Comparison of ENCODE assay signal across 1 mouse cellular context in the genomic region with DNA sequence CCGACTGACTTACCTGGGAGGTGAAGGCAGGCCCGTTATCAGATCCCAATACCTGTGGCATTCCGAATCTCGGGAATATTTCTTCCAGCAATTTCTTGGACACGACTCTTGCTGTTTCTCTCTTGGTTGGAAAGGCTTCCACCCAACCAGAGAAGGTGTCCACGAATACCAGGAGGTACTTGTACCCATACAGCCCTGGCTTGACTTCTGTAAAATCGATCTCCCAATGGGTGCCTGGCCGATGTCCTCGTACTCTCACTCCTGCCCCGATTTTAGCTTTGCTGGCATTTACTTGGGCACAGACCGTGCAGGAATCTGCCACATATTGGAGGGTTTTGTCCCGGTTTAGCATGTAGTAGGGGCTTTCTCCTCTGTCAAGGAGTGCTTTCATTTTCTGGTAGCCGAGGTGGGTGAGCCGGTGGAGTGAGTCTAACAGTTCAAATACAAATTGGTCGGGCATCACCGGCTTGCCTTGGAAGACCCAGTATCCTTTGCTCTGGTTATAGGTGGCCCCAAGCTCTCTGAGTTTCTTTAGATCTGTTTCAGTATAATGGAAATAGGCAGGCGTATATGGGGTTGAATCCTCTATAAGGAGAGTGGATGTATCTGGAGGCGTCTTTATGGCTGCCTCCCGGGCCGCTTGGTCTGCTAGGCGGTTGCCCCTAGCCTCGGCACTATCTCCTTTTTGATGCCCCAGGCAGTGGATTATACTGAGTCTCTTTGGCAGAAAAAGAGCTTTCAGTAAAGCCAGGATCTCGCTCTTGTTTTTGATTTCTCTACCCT.
TF ChIP-seq lines count a peak whose summit lies in the region.

No protein-coding gene starts in this region.

TF ChIP-seq in CH12.LX, 34 proteins besides CTCF, POLR2A, EP300 and RAD21 (continued from another document):
- TF ChIP-seq GABPA (IDR thresholded peaks at IDR 0.05; ENCODE audit: insufficient replicate concordance, low read depth, low read length) (no peak), BHLHE40 (IDR thresholded peaks at IDR 0.05; ENCODE audit: low read depth, low read length) (peak; percentile 5; the same call in 1 of the 2 replicates), SIN3A (IDR thresholded peaks at IDR 0.05; ENCODE audit: low read length) (peak; percentile 5; the same call in 1 of the 2 replicates), SMC3 (IDR thresholded peaks at IDR 0.05; ENCODE audit: low read depth, low read length) (peak; percentile 9; the same call in 1 of the 2 replicates), ZC3H11A (IDR thresholded peaks at IDR 0.05; ENCODE audit: low read depth, low read length) (no peak), MEF2A (IDR thresholded peaks at IDR 0.05; ENCODE audit: borderline replicate concordance, low read depth, low read length) (no peak), RCOR1 (conservative IDR thresholded peaks at IDR 0.05; ENCODE audit: low read depth, low read length) (peak; percentile 78), E2F4 (IDR thresholded peaks at IDR 0.05; ENCODE audit: insufficient replicate concordance, low read depth, low read length) (no peak), KAT2A (IDR thresholded peaks at IDR 0.05; ENCODE audit: insufficient replicate concordance, low read length) (no peak), NELFE (IDR thresholded peaks at IDR 0.05; ENCODE audit: low read depth, low read length) (no peak), ETS1 (conservative IDR thresholded peaks at IDR 0.05; ENCODE audit: low read depth, low read length) (0 out of 2 replicates have a peak, but pooled peaks have one; percentile 3), MXI1 (IDR thresholded peaks at IDR 0.05; ENCODE audit: low read depth, low read length) (no peak; the same call in none of the 2 replicates), ELF1 (IDR thresholded peaks at IDR 0.05; ENCODE audit: low read depth, low read length) (no peak), NRF1 (IDR thresholded peaks at IDR 0.05; ENCODE audit: low read depth, low read length) (no peak; the same call in 1 of the 2 replicates), JUN (IDR thresholded peaks at IDR 0.05; ENCODE audit: insufficient read depth, low read depth, low read length) (no peak), MAFK (IDR thresholded peaks at IDR 0.05; ENCODE audit: insufficient replicate concordance, low read length) (no peak), CHD1 (IDR thresholded peaks at IDR 0.05; ENCODE audit: low read depth, low read length) (no peak; the same call in 1 of the 2 replicates), PAX5 (IDR thresholded peaks at IDR 0.05; ENCODE audit: low read length) (no peak), MYC (IDR thresholded peaks at IDR 0.05; ENCODE audit: low read depth, low read length) (no peak), JUND (conservative IDR thresholded peaks at IDR 0.05; ENCODE audit: low read depth, low read length) (no peak), ZKSCAN1 (IDR thresholded peaks at IDR 0.05; ENCODE audit: borderline replicate concordance, low read depth, low read length) (no peak; the same call in 1 of the 2 replicates), USF2 (conservative IDR thresholded peaks at IDR 0.05; ENCODE audit: low read depth, low read length) (no peak; the same call in 1 of the 2 replicates), CHD2 (IDR thresholded peaks at IDR 0.05; ENCODE audit: low read length) (peak; percentile 61), ZMIZ1 (IDR thresholded peaks at IDR 0.05; ENCODE audit: low read depth, low read length) (no peak; the same call in none of the 2 replicates), POLR2AphosphoS2 (IDR thresholded peaks at IDR 0.05; ENCODE audit: low read depth, low read length) (peak; percentile 86), MAX (IDR thresholded peaks at IDR 0.05; ENCODE audit: low read length) (no peak), IRF4 (IDR thresholded peaks at IDR 0.05; ENCODE audit: low read depth, low read length) (no peak; the same call in none of the 2 replicates), MAZ (IDR thresholded peaks at IDR 0.05; ENCODE audit: low read depth, low read length) (no peak)
TF ChIP-seq in CH12.LX: peak in this region for 9.
